18 mouse cellular contexts compared by ENCODE assay signal in genomic region chr2:163301641-163302040, GRCm38 (mm10).
DNase-seq lines count a peak whose midpoint lies in the region; ATAC-seq and TF ChIP-seq lines count a peak whose summit lies in the region.
"Had no signal": no experiment of that assay in that cellular context is flagged by ENCODE, and none has a peak within 500 bp of the region (broad histone marks: within the 10 kb centered on the region; RNA-seq: fewer than 3 reads in every experiment).

No protein-coding gene starts in this region.

- H3K36me3 ChIP-seq in midbrain, embryonic 11.5 days (ENCODE audit: control insufficient read depth, insufficient read depth, low read length) = no peaks in the 10 kb centered on the region
- no peaks in the 10 kb centered on the region for H3K36me3 ChIP-seq in midbrain, embryonic 13.5 days
- no peaks in the 10 kb centered on the region for H3K36me3 ChIP-seq in hindbrain, postnatal 0 days (ENCODE audit: insufficient read depth, low read length)
- H3K36me3 ChIP-seq: forebrain, embryonic 15.5 days; G1E; liver, embryonic 15.5 days had no signal

- H3K4me2 ChIP-seq in midbrain, embryonic 11.5 days = no peak overlapping the region
- H3K4me2 ChIP-seq in midbrain, embryonic 13.5 days (replicated peaks) = no peak overlapping the region
- H3K4me2 ChIP-seq in hindbrain, postnatal 0 days (ENCODE audit: low read depth, low read length) = no peak overlapping the region
- H3K4me2 ChIP-seq: forebrain, embryonic 15.5 days; liver, embryonic 15.5 days had no signal

- intact Hi-C loops in left cerebral cortex, postnatal 25 days (cut with DNase I) = no loop called here

- WGBS in midbrain, embryonic 11.5 days = 64% methylated on average over 5 of the region's 5 CpGs
- 53% methylated on average over 5 of the region's 5 CpGs for WGBS in midbrain, embryonic 13.5 days
- WGBS in hindbrain, postnatal 0 days = 50% methylated on average over 5 of the region's 5 CpGs

- ATAC-seq in CD4-positive, CD25-positive, alpha-beta regulatory T cell, adult 4 months = no peak
- ATAC-seq in midbrain, embryonic 11.5 days (ENCODE audit: low FRiP score) = no peak
- ATAC-seq in midbrain, embryonic 13.5 days = no peak
- ATAC-seq in hindbrain, postnatal 0 days = no peak
- ATAC-seq: forebrain, embryonic 15.5 days had no signal

- no peaks in the 10 kb centered on the region for H3K9me3 ChIP-seq in midbrain, embryonic 11.5 days (ENCODE audit: control insufficient read depth, low read length)
- H3K9me3 ChIP-seq in midbrain, embryonic 13.5 days = no peaks in the 10 kb centered on the region
- no peaks in the 10 kb centered on the region for H3K9me3 ChIP-seq in hindbrain, postnatal 0 days (ENCODE audit: low read length)
- H3K9me3 ChIP-seq: forebrain, embryonic 15.5 days; G1E; liver, embryonic 15.5 days had no signal

- peak; percentile 21 for DNase-seq in CD4-positive, CD25-positive, alpha-beta regulatory T cell, adult 2 months (ENCODE audit: low read depth, low spot score)
- no peak for DNase-seq in layer of hippocampus, adult 2 months (ENCODE audit: low spot score in 2 of 2)
- no peak for DNase-seq in layer of hippocampus, adult 9-10 months (ENCODE audit: low spot score)
- DNase-seq in midbrain, embryonic 11.5 days (ENCODE audit: low spot score, missing footprints) = peak; percentile 75
- no peak for DNase-seq in hindbrain, postnatal 0 days (ENCODE audit: low spot score)
- DNase-seq in left cerebral cortex, postnatal 25 days (ENCODE audit: low spot score in 2 of 2) = no peak
- DNase-seq: adrenal gland, postnatal 10 days; cerebellum, adult 9-10 months; heart, adult 11 months; kidney, postnatal 10 days; layer of hippocampus, adult 9-11 months; thymus, postnatal 36 days had no signal

- no peaks in the 10 kb centered on the region for H3K27me3 ChIP-seq in midbrain, embryonic 11.5 days (ENCODE audit: control insufficient read depth, insufficient read depth, low read length)
- H3K27me3 ChIP-seq in midbrain, embryonic 13.5 days = 0 out of 2 replicates have a peak, but pooled peaks cover 4% of the 10 kb centered on the region
- H3K27me3 ChIP-seq in hindbrain, postnatal 0 days (ENCODE audit: insufficient read depth, low read length) = peaks cover 19% of the 10 kb centered on the region; the same call in 1 of the 2 replicates
- H3K27me3 ChIP-seq: forebrain, embryonic 15.5 days; liver, embryonic 15.5 days had no signal

- peaks cover 32% of the 10 kb centered on the region for H3K4me1 ChIP-seq in midbrain, embryonic 11.5 days (ENCODE audit: control insufficient read depth, insufficient read depth, low read length)
- peaks cover 65% of the 10 kb centered on the region for H3K4me1 ChIP-seq in midbrain, embryonic 13.5 days (replicated peaks)
- H3K4me1 ChIP-seq in hindbrain, postnatal 0 days (ENCODE audit: insufficient read depth, low read length) = peaks cover 36% of the 10 kb centered on the region
- H3K4me1 ChIP-seq: liver, embryonic 15.5 days; megakaryocyte, embryonic 14.5 days had no signal

- H3K9ac ChIP-seq in midbrain, embryonic 11.5 days (ENCODE audit: low read length) = no peak overlapping the region
- H3K9ac ChIP-seq in midbrain, embryonic 13.5 days (replicated peaks) = no peak overlapping the region
- H3K9ac ChIP-seq in hindbrain, postnatal 0 days (replicated peaks; ENCODE audit: low read length) = no peak overlapping the region
- H3K9ac ChIP-seq: forebrain, embryonic 15.5 days; liver, embryonic 15.5 days had no signal

- no peak overlapping the region for H3K4me3 ChIP-seq in layer of hippocampus, adult 2 months
- H3K4me3 ChIP-seq in midbrain, embryonic 11.5 days (ENCODE audit: low read depth, low read length) = no peak overlapping the region
- H3K4me3 ChIP-seq in midbrain, embryonic 13.5 days (replicated peaks) = no peak overlapping the region
- H3K4me3 ChIP-seq in hindbrain, postnatal 0 days (ENCODE audit: low read length) = no peak overlapping the region
- H3K4me3 ChIP-seq: forebrain, embryonic 15.5 days; liver, embryonic 15.5 days; megakaryocyte, embryonic 14.5 days had no signal

- TF ChIP-seq CTCF in layer of hippocampus, adult 2 months (conservative IDR thresholded peaks at IDR 0.05) = peak; percentile 56
- peak; percentile 37; the same call in 1 of the 2 replicates for TF ChIP-seq CTCF in hindbrain, postnatal 0 days (IDR thresholded peaks at IDR 0.05; ENCODE audit: low read depth)

- H3K27ac ChIP-seq in layer of hippocampus, adult 2 months = no peak overlapping the region
- H3K27ac ChIP-seq in midbrain, embryonic 11.5 days (ENCODE audit: low read depth, low read length) = no peak overlapping the region
- no peak overlapping the region for H3K27ac ChIP-seq in midbrain, embryonic 13.5 days
- H3K27ac ChIP-seq in hindbrain, postnatal 0 days = no peak overlapping the region
- H3K27ac ChIP-seq: forebrain, embryonic 15.5 days; liver, embryonic 15.5 days had no signal

Comparison
In these comparisons a context has a peak if more than half of its experiments do, and no peak if none do; other contexts are left out.
1. DNase-seq: peak in CD4-positive, CD25-positive, alpha-beta regulatory T cell, adult 2 months (single experiment) and midbrain, embryonic 11.5 days (single experiment); none in layer of hippocampus, adult 2 months (0 of 2), layer of hippocampus, adult 9-10 months (single experiment), hindbrain, postnatal 0 days (single experiment) and left cerebral cortex, postnatal 25 days (0 of 2).